17 mouse cellular contexts compared by ENCODE assay signal in the genomic region with DNA sequence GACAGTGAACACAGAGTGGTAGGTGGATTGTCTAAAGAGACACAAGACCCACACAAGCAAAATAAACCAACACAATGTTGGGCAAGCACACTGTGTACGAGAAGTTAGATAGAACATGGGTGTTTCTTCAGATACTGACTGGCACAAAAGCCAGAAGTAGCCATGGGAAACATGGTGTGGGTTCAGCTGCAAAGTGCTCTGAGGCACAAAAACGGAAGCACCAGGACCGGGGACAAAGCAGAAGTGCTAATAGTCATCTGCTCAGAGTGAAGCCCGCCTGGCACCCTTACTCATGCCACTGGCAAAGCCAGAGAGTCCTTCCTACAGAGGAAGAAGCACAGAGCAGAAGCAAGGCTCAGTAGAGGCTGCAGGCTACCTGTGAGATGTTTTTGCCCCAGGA.
DNase-seq lines count a peak whose midpoint lies in the region; ATAC-seq and TF ChIP-seq lines count a peak whose summit lies in the region.
"Had no signal": no experiment of that assay in that cellular context is flagged by ENCODE, and none has a peak within 500 bp of the region (broad histone marks: within the 10 kb centered on the region; RNA-seq: fewer than 3 reads in every experiment).

No protein-coding gene starts in this region.

- no peaks in the 10 kb centered on the region for H3K36me3 ChIP-seq in neural tube, embryonic 15.5 days
- H3K36me3 ChIP-seq: forebrain, embryonic 15.5 days; limb, embryonic 15.5 days had no signal

- ATAC-seq in neural tube, embryonic 15.5 days (ENCODE audit: low FRiP score): no peak
- ATAC-seq: forebrain, embryonic 15.5 days; hindbrain, embryonic 16.5 days had no signal

- no peak overlapping the region for H3K9ac ChIP-seq in neural tube, embryonic 15.5 days (replicated peaks)
- H3K9ac ChIP-seq: forebrain, embryonic 15.5 days; limb, embryonic 15.5 days had no signal

- no peak overlapping the region for H3K4me2 ChIP-seq in neural tube, embryonic 15.5 days
- H3K4me2 ChIP-seq: forebrain, embryonic 15.5 days; limb, embryonic 15.5 days; midbrain, embryonic 11.5 days had no signal

- peak; percentile 59 for DNase-seq in layer of hippocampus, adult 9-11 months
- no peak for DNase-seq in layer of hippocampus, postnatal 10 days (ENCODE audit: low spot score in 2 of 2)
- peak; percentile 59 for DNase-seq in lung, postnatal 25 days (ENCODE audit: low spot score)
- DNase-seq in spleen, postnatal 14 days (ENCODE audit: low spot score in 2 of 2): peak; percentile 13 to 32
- DNase-seq in right cerebral cortex, postnatal 4 days: no peak
- DNase-seq in cerebellum, adult 11-12 months: no peak
- DNase-seq: adrenal gland, postnatal 25 days; cerebellum, adult 11 months; gastrocnemius, postnatal 25 days; kidney, adult 8-10 months; thymus, adult 18-20 months had no signal

- H3K9me3 ChIP-seq in neural tube, embryonic 15.5 days (replicated peaks): no peaks in the 10 kb centered on the region
- H3K9me3 ChIP-seq: forebrain, embryonic 15.5 days; limb, embryonic 15.5 days had no signal

- H3K4me1 ChIP-seq in bone marrow macrophage, adult 2 months (ENCODE audit: control insufficient read depth, insufficient read depth, low read length): peaks cover 74% of the 10 kb centered on the region
- H3K4me1 ChIP-seq in neural tube, embryonic 15.5 days: peaks cover 18% of the 10 kb centered on the region
- H3K4me1 ChIP-seq: limb, embryonic 15.5 days had no signal

- no peak for TF ChIP-seq POLR2A in bone marrow macrophage, adult 2 months (IDR thresholded peaks at IDR 0.05; ENCODE audit: borderline replicate concordance, low read depth, low read length)

- no peak for TF ChIP-seq CTCF in bone marrow macrophage, adult 2 months (IDR thresholded peaks at IDR 0.05; ENCODE audit: low read depth, low read length)

- no peaks in the 10 kb centered on the region for H3K27me3 ChIP-seq in neural tube, embryonic 15.5 days (replicated peaks)
- H3K27me3 ChIP-seq: forebrain, embryonic 15.5 days; limb, embryonic 15.5 days had no signal

- no peak overlapping the region; the same call in 1 of the 2 replicates for H3K4me3 ChIP-seq in bone marrow macrophage, adult 2 months (ENCODE audit: insufficient read depth, low read length)
- no peak overlapping the region for H3K4me3 ChIP-seq in neural tube, embryonic 15.5 days (replicated peaks)
- H3K4me3 ChIP-seq: forebrain, embryonic 15.5 days; limb, embryonic 15.5 days had no signal

- peak overlapping the region; percentile 68 for H3K27ac ChIP-seq in bone marrow macrophage, adult 2 months (ENCODE audit: insufficient read depth, low read depth, low read length)
- no peak overlapping the region for H3K27ac ChIP-seq in neural tube, embryonic 15.5 days (replicated peaks)
- H3K27ac ChIP-seq: forebrain, embryonic 15.5 days; limb, embryonic 15.5 days had no signal

- WGBS in neural tube, embryonic 15.5 days: 82% methylated on average over 4 of the region's 4 CpGs

Comparison
In these comparisons a context has a peak if more than half of its experiments do, and no peak if none do; other contexts are left out.
1. DNase-seq: peak in layer of hippocampus, adult 9-11 months (single experiment), lung, postnatal 25 days (single experiment) and spleen, postnatal 14 days (2 of 2); none in layer of hippocampus, postnatal 10 days (0 of 2), right cerebral cortex, postnatal 4 days (single experiment) and cerebellum, adult 11-12 months (single experiment).